Mouse (Mus musculus): ENCODE data around the gene Ninj2.
A peak's percentile ranks its signal among the peaks of the same experiment; 100 is the strongest.

The Ninj2 gene

DNA sequence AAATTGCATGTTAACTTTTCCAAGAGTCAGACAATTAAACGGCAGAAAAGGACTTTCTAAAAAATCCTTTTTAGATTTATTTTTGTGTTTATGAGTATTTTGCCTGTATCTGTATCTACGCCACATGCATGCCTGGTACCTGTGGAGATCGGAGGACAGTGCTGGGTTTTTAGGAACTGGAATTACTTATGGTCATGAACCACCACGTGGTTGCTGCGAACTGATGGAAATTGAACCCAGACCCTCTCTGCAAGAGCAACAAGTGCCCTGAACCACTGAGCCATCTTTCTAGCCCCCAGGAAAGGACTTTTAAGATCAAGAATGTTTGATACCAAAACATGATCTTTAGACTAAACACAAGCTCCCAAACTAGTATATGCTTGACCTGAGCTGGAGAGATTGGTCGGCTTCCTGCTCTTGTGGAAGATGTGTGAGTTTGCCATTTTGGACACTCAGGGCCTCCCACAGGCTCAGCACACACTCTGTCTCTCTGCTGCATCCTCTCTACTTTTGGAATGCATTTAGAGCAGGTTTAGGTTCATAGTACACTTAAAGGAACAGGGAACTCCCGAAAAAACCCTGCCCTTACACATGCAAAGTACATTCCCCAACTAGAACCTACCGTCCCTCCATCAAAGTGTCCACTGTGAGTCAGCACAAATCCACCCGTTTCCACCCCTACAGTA is 1.1 kb downstream of the Ninj2 start:
- no peak for DNase-seq (ENCODE audit: low read depth, low spot score)

DNA sequence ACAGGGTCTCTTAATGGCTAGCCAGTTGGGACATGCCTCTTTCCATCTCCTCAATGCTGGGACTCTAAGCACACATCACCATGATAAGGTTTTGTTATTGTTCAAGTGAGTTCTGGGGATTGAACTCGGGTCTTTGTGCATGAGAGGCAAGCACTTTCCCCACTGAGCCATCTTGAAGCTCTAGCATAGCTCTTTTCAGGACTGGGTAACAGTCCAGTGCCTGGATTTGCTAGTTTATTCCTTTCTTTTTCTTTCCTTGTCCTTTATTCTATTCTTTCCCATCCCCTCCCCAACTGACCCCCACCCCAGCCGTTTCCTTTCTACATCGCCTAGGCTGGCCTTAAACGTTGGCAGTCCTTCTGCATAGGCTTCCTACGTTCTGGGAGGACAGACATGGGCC is 1.9 kb downstream of the Ninj2 start:
- DNase-seq (ENCODE audit: low read depth, low spot score), result no peak

DNA sequence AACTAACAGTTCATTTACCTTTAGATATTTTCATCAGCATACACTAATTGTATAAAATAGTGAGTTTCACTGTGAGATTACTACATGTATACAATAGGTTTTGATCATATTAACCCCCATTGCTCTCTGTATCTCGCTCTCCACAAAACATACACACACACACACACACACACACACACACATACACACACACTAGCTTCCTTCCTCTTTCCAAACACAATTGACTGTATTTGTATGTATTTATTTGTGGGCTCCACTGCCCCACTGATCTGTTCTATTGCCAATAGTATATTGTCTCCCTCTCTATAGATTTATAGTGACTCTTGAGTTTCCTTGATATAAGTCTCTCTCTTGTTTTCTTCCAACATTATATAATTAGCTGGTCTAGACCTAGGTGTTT is 2.4 kb downstream of the Ninj2 start:
- no peak for DNase-seq (ENCODE audit: low read depth, low spot score)

- DNase-seq (ENCODE audit: low read depth, low spot score), result peak; percentile 65
Measured at GRCm38 (mm10) chr6:120099392-120099791, 6.2 kb downstream of the Ninj2 start.

GRCm38 (mm10) chr6:120101221-120101620 is 8.1 kb downstream of the Ninj2 start:
- DNase-seq (ENCODE audit: low read depth, low spot score), result no peak

- no peak for DNase-seq (ENCODE audit: low read depth, low spot score)
Measured at GRCm38 (mm10) chr6:120101996-120102395, 8.8 kb downstream of the Ninj2 start.

DNA sequence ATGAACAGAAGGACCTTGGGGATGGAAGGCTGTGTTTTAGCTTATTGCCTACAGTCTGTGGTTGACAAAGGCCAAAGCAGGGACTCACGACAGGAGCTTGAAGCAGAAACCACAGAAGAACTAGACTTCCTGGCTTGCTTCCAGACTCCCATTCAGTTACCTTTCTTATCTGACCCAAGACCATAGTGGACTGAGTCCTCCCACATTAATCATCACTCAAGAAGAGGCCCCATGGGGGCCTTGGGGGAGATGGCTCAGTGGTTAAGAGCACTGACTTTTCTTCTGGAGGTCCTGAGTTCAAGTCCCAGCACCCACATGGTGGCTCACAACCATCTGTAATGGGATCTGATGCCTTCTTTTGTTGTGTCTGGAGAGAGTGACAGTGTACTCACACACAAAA is 10.0 kb downstream of the Ninj2 start:
- DNase-seq (ENCODE audit: low read depth, low spot score), result no peak

DNA sequence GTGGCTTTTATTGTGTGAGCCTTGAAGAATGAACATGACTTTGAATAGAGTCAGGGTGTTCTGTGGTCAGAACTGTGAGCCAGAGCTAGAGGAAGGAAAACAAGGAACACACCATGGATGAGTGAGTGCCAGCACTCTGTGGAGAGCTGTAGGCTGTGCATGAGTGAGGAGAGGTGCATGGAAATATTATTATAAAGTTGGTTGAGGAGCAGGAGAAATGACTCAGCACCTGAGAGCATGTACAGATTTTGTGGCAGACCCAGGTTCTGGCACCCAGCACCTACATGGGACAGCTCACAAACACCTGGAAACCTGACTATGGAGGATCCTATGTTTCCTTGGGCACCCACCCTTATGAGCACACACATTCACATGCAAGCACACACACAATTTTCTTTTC is 11.9 kb downstream of the Ninj2 start:
- DNase-seq (ENCODE audit: low read depth, low spot score), result no peak

- DNase-seq (ENCODE audit: low read depth, low spot score), result no peak
Measured at GRCm38 (mm10) chr6:120107586-120107985, 14.4 kb downstream of the Ninj2 start.

- DNase-seq (ENCODE audit: low read depth, low spot score), result no peak
Measured at GRCm38 (mm10) chr6:120108061-120108460, 14.9 kb downstream of the Ninj2 start.

- DNase-seq (ENCODE audit: low read depth, low spot score), result peak; percentile 69
Measured at GRCm38 (mm10) chr6:120109173-120109572, 16.0 kb downstream of the Ninj2 start.

DNA sequence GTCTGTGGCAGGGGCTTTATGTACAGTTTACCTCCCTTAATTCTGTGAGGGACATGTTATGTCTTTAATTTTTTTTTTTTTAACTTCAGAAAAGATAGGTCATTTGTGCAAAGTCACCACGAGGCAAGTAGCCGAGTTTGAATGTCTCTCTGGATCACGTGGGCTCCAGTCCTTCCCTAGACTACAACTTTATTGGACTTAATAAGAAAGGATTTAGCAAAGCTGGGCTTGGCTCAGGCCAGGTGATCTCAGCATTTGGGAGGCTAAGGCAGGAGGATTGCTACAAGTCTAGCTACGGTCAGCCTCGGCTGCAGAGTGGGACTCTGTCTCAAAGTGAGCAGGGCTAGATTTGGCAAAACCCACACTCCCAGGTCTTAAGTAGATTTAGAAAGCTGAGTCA is 16.8 kb downstream of the Ninj2 start:
- no peak for DNase-seq (ENCODE audit: low read depth, low spot score)

GRCm38 (mm10) chr6:120110738-120111409 is 17.7 kb downstream of the Ninj2 start:
- DNase-seq (ENCODE audit: low read depth, low spot score), result no peak

DNA sequence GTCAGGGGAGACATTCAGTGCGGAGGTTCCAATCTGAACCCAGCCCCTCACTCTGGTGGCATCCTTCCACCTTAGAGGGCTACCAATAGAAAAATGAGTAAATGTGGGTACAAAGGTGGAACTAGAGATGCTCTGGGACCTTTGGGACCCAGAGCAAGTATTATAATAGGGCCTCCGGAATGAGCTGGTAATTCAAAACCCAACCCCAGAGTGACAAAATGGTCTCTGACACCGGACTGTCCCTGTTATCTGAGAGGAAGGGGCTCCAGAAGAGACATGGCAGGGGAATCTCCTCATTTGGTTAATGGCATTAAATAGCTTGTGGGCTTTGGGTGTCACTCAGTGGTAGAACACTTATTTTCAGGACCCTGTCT is 18.2 kb downstream of the Ninj2 start:
- no peak for DNase-seq (ENCODE audit: low read depth, low spot score)

- DNase-seq (ENCODE audit: low read depth, low spot score), result peak; percentile 95
Measured at GRCm38 (mm10) chr6:120111984-120112803, 19.0 kb downstream of the Ninj2 start.

GRCm38 (mm10) chr6:120113856-120114255 is 20.7 kb downstream of the Ninj2 start:
- DNase-seq (ENCODE audit: low read depth, low spot score), result no peak

DNA sequence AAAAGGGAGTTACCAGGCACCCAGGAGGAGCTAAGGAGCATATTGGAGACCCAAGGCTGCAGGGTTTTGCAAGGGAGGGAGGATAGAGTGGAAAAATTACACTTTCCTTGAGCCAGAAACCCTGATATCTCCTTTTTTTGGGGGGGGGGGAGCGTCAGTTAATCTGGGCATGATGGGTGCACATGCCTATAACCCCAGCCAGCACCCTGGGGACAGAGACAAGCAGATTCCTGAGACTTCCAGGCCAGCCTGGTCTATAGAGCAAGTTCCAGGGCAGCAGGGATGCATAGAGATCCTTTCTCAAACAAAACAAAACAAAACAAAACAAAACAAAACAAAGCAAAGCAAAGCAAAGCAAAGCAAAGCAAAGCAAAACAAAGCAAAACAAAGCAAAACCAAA is 21.1 kb downstream of the Ninj2 start:
- DNase-seq (ENCODE audit: low read depth, low spot score), result no peak

- no peak for DNase-seq (ENCODE audit: low read depth, low spot score)
Measured at GRCm38 (mm10) chr6:120114698-120115097, 21.5 kb downstream of the Ninj2 start.

DNA sequence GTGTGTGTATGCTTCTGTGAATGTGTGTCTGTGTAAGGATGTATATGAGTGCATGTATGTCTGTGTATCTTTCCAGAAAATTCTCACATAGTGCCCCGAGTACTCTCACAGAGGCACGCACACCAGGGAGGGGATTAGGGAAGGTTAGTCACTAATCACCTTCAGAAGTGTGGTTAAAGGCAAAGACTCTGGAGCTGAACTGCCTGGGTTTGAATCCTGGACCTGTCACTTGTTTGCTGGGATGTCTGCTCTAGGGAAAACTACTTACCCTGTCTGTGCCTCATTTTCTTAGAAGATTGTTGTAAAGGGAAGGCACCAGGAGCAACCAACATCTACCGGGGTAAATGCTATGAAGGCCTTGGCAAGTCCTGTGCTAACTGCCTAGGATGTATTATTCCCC is 22.3 kb downstream of the Ninj2 start:
- DNase-seq (ENCODE audit: low read depth, low spot score), result no peak

DNA sequence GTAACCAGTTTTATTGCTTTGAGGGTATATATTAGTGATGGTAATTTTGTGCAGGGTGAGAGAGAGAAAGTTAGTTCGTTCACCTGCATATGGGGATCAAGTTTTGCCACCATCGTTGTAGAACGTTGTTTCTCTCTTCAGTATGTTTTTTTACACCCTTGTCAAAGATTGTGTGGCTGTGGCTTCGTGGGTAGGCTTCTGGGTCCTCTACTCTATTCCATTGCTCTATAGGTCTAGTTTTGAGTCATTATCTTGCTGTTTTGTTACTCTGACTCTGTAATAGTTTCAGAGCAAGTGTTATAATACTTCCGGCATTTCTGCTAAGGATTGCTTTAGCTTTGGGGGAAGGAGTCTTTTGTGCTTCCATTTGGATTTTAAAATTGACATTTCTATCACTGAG is 26.7 kb downstream of the Ninj2 start:
- DNase-seq (ENCODE audit: low read depth, low spot score), result no peak

DNA sequence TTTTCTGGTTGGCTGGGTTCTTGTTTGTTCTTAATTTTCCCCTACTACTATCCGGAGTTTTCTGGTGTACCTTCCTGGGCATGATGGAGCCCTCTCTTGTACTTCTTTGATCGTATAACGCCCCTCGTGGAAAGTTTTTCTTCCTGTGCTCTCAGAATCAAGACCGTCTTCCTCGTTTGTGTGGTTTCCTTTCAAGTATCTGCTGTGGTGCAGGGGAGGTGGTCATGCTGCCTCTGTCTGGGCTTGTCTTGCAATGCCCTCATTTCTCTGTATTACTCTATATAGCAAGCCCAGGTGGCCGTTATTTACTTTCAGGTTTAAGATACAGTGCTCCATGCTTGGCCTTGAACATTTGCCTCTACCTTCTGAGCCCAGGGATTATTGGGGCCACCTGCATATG is 31.5 kb downstream of the Ninj2 start:
- no peak for DNase-seq (ENCODE audit: low read depth, low spot score)

GRCm38 (mm10) chr6:120126456-120126855 is 33.3 kb downstream of the Ninj2 start:
- peak; percentile 91 for DNase-seq (ENCODE audit: low read depth, low spot score)

- no peak for DNase-seq (ENCODE audit: low read depth, low spot score)
Measured at GRCm38 (mm10) chr6:120127321-120127720, 34.2 kb downstream of the Ninj2 start.

All from ZHBTc4 (cell line).